Mouse (Mus musculus) A20 (cell line): ENCODE measurements around the gene Parvb.

Source experiments
- DNase-seq: peaks from one replicate; pipeline ENCODE4 v3.0.0-alpha.2; 2011; ENCODE audit warnings: low read depth, low spot score

The Parvb gene

DNA sequence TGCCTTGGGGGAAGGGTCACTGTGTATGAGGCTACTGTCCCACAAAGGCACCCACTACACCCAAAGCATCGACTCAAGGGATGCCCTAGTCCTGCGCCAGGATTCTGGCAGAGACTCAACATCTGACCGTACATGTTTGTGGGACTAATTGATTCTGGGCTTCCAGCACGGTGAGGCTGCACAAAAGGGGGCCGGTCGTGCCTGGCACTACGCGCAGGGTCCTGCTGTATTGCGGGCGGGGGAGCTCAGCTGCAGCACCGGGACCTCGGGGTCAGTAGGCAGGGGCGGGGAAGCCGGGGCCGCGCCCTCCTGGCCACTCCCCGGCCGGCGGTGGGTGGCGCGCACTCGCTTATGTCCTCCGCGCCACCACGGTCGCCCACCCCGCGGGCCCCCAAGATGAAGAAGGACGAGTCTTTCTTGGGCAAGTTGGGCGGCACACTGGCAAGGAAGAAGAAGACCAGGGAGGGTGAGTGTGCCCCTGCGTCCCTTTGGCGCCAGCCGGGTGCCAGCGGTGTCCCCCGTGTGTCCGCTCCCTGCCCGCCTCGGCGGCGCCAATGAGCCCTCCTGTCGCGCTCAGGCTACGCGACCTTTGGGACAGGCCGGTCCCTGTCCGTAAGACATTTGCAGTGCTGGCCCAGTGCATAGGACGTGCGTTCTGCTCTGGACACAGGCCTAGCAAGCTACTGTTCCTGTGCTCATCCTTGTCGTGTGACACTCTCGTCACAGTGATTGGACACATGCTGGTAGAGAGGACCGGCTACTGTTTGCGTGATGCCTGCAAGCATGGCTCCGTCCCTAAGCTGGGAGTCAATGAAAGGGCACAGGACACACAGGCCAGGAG lies at the start of gene Parvb:
Gene Parvb (plus strand): TSS at position 323 of the 841 bp plus-strand sequence.
- no peak for DNase-seq

DNA sequence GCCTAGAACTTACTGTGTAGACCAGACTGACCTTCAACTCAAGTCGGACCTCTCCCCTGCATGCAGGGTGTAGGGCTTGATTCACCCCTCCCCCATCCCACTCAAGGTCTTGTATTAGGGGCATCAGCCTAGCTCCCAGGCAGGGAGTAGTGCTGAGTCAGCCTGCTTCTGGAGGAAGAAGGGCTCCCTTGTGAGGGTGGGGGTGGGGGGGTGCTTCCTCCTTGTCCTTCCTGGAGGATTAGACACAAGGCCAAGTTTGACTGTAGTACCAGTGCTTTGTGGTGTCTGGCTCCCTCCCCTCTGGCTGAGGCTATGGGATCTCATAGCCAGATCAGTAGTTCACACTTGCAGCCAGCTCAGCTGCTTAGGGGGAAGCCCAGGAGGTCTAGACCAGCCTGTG lies 47.9 kb upstream of the Parvb start:
- DNase-seq, result no peak

DNA sequence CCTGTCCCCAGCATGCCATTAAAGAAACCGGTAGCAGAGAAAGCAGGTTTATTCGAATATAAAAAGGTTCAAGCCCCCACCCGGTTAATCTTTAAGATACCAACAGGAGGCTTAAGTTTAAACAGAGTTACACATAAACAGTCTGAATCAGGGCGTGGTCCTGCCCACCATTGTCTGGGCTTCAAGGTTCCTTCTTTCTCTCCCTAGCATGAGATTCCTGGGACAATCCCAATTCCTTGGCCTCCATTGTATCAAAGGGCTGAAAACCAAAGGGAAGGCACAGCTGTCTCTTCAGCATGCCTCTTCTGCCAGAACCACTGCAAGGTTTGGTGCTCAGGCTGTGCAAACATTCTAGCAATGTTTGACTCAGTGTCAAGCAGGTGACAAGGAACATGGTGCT lies 45.6 kb upstream of the Parvb start:
- no peak for DNase-seq

DNA sequence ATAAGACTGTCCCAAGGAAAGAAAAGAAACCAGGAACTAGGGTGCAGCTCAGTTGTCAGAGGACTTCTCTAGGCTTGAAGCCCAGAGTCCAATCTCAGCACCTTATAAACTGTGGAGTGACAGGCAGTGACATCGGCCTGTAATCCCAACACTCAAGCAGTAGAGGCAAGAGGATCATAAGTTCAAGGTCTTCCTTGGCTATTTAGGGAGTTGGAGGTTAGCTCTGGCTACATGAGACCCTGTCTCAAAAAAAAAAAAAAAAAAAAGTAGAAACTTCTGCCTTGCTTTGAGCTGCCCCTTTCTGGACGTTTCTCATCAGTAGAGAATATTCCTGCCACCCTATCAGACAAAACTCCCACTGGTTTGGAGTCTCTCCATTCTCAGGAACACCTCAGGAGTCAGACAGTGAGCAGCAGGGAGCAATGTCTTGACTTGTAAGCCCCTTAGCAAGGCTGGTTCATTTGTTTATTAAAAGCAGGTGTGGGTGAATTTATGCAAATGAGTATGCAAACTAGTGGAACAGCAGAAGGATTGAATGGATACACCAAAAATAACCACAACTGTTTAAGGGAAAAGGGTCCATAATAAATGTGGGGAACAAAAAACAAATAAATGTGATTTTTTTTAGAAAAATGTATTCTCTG lies 42.8 kb upstream of the Parvb start:
- DNase-seq, result peak; percentile 42

DNA sequence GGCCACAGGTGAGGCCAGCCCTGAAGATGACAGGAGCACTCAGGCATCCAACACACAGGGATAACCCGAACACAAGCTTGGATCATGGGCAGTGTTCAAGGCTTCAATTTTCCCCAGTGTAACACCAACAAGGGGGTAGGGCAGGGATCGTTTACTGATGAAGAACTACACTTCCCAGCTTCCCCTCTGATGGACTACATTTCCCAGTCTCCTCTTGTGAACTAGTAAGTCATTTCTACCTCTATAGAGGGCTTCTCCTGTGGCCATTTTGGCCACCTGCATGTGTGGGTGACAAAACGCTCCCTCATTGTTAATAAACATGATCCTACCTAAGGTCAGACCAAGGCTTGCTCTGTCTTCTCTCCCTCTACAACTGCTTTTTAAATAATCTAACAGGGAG lies 42.0 kb upstream of the Parvb start:
- DNase-seq, result peak; percentile 76

DNA sequence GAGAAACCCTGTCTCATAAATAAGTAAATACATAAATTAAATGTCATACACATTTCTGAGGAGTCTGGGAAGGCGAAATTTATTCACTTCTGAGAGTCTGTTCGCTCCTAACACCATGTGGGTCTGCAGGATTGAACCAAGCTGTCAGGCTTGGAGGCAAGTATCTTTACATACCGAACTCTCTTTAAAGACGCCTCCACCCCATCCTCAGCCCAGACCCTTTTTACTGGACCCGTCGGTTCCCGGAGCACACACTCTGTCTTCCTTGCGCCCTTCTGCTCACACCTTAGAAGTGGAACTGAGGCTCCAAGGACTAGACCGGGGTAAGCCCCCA lies 40.2 kb upstream of the Parvb start:
- no peak for DNase-seq

DNA sequence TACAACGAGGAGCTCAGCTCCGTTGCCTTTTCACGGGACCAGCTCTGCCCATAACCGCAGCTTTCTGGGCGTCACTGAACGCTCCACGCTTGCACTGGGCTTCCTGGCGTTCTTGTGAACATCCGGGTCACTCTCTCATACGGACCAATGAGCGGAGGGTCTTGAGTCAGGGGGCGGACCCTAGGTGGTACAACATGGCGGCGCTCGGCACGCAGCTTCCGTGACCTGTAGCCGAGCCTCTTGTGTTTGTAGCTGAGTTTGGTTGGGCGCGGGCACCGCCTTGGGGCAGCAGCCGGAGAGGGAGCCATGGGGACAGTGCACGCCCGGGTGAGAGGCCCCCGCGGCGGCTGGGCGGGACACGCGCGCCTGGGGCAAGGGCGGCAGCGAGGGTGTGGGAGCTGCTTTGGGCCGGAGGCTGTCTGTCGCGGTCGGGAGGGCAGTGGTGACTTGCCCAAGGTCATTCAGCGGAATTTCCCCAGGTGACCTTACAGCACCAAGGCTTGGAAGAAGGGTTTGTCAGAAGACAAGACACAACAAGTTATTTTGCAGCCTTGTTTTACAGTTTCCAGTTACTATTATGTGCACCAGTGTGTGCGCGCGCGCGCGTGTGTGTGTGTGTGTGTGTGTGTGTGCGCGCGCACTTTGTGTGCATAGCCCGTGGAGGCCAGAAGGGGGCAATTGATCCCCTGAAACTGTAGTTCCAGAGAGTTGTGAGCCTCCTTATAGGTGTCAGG lies 39.6 kb upstream of the Parvb start, which contains the start of gene Samm50:
Gene Samm50 (plus strand): TSS at position 184 of the 734 bp plus-strand sequence.
- DNase-seq, result peak; percentile 97

DNA sequence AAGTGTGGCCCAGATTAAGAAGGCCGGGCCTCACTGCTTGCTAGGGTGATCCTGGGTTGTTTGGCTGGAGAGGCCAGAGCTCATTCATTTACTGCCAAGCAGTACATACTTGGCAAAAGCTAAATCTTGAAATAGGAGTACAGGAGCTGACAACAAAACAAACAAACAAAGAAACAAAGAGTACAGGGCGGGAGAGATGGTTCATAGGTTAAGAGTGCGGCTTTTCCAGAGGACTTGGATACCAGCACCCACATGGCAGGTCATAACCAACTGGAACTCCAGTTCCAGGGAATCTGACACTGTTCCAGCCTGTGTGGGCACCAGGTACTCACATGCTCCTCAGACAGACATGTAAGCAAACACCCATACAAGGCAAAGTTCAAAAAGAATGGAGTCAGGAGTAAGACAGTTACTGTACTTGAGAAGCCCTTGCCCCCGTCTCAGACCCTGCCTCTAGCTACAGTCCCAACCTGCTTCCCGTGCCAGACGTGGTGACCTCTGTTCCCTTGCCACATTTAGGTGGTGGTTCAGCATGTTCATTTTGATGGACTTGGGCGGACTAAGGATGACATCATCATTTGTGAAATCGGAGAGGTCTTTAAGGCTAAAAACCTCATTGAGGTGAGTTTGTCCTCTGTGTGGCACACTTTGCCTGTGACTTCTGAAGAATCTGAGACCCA lies 35.2 kb upstream of the Parvb start:
- no peak for DNase-seq

DNA sequence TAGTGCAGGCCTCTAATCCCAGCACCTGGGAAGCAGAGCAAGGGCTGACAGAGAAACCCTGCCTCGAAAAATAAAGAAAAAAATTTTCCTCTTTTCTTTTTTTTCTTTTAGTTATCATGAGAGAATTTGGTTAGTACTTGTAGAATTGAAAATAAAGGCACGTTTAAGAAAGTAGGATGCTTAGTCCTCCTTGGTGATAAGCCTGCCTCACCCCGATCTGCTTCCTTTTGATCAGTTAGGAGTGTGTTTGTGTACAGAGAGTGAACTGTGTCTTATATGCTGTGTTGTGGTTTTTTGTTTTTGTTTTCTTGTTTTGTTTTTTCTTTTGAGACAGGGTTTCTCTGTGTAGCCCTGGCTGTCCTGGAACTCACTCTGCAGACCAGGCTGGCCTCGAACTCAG lies 24.5 kb upstream of the Parvb start:
- DNase-seq, result no peak

DNA sequence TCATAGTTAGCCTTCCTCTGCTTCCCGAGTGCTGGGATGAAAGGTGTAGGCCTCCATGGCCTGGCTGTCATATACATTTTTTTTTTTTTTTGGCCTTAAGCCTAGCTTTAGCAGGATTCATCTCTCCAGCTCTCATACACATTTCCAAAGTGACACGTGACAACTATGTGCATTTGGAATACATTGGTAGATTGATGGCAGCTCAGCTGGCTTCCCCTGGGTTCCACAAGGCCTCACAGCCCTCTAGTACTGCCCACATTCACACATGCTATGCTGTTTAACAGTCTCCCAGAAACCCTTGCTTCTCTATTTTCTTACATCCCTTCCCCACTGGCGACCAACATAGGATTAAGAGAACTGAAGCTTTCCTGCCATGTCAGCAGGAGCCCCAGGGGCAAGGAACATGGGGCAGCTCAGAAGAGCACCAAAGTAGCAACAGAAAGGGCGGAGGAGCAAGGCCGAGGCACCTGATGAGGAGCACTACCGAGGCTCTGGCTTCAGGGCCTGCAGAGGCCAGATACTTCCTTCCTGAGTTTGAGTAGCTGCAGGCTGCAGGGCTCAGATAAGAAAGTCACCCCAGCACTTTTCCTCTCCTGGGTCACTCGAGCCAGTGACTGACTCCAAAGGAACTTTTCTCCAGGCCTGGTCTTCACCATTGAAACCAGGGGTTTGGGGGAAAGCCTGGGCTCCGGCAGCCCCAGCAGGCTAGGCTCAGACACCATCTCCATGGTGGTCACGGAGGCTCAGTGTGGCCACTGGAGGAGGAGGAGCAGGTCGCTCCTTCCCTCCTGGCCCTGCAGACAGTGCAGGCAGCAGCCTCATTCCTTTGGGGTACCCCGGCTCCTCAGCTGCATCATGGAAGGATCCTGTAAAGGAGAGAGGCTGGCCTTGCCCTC lies 22.1 kb upstream of the Parvb start:
- DNase-seq, result no peak

DNA sequence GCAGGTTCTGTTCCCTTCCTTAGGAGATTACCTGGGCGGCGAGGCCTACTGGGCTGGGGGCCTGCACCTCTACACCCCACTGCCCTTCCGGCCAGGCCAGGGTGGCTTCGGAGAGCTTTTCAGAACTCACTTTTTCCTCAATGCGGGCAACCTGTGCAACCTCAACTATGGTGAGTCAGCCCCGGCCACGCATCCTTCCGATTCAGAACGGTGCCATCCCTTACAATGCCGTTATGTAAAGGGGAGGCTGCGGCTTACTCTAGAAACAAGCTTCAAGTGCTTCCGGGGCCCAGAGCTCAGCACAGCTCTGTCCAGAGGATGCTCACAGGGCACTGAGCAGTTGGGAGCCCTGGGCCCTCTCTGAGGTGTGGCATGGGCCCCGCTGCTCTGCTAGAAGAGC lies 21.4 kb upstream of the Parvb start:
- no peak for DNase-seq

DNA sequence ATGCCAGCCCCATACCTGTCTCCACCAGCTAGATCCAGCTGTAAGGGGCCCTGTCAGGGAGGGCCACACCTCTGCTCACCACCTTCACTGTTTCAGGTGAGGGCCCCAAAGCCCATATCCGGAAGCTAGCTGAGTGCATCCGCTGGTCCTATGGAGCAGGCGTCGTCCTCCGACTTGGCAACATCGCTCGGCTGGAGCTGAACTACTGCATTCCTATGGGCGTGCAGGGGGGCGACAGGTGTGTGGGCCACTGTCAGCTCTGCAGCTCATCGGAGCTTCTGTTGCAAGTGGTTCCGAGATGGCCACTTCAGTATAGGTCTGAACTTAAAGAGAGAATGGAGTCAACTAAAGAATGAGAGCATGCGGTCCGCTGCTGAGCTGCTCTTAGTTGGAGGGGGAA lies 20.9 kb upstream of the Parvb start:
- DNase-seq, result no peak

DNA sequence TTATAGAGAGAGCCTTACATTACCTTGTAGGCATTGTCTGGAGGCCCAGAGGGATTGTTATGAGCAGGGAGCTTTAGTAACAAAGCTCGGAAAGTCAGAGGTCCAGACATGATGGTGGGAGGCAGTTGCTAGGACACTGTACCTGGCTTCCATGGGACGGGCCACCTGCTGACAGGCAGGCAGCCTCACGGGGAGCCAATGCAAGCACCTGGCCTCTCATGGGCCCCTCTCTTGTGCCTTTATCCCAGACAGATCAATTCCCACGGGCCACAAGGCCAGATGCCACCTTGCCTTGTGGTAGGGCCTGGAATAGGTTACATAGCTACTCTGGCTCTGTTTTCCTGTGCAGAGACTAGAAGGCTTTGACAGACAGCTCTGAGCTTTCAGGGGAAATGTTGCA lies 20.3 kb upstream of the Parvb start:
- DNase-seq, result no peak

DNA sequence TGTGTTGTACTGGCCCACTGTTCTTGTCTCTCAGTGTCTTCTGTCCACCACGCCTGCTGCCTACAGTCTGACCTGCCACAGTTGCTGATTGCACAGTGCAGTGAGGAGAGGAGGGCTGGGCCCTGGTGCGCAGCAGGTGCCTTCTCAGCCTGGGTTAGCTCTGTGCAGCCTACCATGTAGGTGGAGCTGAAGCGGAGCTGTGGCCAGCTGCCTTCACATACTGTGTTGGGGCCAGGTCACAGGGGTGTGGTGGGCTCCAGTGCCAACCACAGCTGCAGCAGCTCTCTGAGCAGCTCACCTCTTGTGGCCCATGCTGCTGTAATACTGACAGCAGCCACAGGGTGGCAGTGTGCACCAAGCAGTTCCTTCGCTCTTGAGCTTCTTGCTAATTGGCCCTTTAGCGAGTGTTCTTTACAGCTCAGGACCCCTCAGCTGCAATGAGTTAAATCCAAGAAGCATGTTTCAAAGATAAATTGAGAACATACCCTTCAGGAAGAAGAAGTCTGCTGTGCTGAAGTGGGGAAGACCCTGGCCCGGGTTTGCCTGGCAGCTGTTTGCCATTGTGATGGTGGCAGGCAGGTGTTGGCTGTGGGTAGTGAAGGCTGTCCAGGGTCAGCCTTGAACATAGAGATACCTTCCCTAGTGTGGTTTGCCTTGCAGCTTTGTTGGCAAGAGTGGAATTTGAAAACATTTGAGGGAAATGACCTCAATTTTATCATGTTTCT lies 19.6 kb upstream of the Parvb start:
- peak; percentile 97 for DNase-seq

DNA sequence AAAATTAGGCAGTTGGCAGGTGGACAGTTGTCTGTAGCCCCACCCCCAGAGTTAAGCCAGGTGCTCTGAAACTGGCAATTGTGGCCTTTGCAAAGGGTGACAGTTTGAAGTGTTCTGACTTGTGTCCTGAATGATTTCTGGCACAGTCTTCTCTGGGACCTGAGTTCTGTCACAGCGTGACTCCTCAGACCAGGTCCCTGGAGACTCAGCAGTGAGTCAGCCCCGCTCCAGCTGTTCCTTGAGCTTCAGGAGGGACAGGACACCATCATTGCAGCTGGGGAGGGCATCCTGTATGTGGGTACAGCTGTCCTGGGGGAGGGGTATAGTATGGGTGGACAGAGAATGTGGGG lies 19.1 kb upstream of the Parvb start:
- DNase-seq, result peak; percentile 87

DNA sequence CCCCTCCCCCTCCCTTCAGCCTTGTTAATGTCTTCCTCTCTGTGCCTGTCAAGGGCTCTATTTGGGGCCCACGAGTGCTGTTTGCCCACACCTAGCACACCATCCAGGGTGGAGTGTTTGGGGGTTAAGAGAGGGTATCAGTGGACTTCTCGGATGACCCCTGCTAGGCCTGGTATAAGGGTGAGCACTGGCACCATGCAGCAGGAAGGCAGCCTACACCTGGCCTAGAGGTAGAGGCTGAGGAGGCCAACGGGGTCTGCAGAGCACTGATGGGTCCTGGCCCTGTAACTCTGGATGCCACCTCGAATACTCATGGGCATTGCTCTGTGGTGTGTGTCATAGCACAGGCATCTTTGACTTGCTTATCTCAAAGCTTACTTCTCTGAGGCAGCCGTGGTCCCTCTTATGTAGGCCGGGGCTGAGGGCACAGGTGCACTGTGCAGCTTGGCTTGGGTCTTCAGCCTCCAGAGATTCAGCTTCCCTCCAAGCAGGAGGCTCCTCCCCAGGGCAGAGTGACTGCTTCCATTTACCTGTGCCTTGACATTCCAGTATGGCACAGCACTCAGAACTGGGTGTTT lies 18.6 kb upstream of the Parvb start:
- DNase-seq, result no peak

DNA sequence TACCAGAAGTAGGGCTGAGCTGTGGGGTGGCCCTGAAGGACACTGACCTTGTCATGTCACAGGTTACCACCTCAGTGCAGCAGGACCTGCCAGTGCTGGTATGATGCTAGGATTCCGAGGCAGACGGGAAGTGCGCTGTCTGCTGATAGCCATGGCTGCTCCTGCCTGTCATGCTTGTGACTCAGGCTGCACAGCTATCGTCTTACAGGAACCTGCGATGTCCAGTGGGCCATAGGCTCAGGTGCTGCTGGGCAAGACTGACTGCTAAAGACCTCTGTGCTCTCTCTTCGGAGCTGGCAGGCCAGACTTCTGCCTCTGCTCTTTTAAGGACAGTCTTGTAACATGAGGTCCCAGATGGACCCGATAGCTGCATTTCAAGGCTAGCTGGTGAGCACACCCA lies 17.4 kb upstream of the Parvb start:
- no peak for DNase-seq

DNA sequence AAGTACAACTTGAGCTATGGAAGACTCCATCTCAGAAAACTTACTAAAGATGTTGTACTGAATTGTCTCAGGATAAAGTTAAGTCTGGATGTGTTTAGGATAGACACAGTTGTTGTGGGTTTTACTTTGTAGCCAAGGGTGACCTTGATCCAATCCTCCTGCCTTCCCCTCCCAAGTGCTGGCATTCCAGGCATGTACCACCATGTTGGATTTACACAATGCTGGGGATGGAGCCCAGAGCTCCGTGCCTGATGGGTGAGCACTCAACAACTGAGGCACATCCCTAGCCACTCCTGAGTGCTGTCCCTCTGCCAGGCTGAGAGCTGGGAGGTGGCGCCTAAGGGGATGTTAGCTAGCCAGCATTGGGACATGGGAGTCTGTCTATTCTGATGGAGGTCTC lies 16.6 kb upstream of the Parvb start:
- DNase-seq, result no peak

DNA sequence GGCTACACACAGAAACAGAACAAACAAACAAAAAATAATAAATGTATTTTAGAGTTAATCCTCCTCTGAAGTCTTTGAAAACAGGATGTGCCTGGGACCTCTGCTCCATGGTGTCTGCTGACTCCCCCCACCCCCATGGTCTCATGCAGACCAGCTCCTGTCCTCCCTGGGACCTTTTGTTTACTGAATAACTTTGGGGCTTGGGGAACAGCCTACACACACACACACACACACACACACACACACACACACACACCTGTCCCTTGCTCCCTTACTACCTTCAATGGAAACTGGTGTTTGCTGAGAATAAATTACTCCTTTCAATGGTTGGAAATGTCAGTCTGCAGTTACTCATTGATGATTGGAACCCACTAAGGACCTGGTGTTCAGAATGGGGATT lies 15.8 kb upstream of the Parvb start:
- no peak for DNase-seq

DNA sequence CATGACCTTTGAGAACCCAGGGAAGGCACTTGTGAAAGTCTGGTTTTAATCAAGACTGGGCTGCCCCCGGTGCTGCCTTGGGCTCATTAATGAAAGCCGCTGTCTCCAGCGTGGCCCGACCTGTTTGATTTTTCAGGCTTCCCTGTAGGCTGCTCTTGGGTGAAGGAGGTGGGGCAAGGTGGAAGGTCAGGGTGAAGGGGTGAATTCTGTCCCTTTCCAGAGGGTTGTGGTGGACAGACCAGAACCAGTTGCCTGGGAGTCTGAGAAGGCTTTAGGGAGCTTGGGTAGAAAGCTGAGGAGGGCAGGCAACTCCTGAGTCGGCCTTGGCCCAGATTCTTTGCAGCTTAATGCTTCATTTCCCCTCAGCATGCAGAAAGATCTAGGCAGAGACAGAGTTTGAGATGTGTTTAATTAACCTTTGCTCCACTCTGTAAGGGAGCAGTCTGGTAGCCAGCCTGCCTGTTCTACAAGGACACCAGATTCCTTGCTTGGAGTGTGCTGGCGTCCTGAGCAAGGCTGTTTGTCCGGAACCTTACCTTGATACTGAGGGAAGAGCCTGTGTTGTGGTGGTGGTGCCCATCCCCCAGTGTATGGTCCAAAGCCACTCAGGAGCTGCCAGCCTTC lies 15.3 kb upstream of the Parvb start:
- no peak for DNase-seq
